Mouse (Mus musculus) neural tube, embryonic 13.5 days (tissue): ENCODE data around the gene Raly. TPM values are rescaled to one million over a fixed set of nuclear protein-coding genes. Genes with fewer than 3 reads are reported as not detected.

Experiments used
- ATAC-seq: fragments of 200-750 bp; cut with Nextera tagmentation; 2 replicates; pipeline ENCODE4 v1.8.0; 2017; ENCODE audit warnings: low read depth, mild to moderate bottlenecking, moderate TSS enrichment, moderate library complexity
- H3K27ac ChIP-seq: fragments of 300-500 bp; sonication (generic); replicated peaks from 2 replicates; pipeline ENCODE4 v1.5.1; 2015; ENCODE audit warnings: moderate library complexity, mild to moderate bottlenecking, inconsistent platforms
- H3K27me3 ChIP-seq: fragments of 300-500 bp; sonication (generic); 2 replicates; pipeline ENCODE4 v1.6.1; 2015; ENCODE audit warnings: mild to moderate bottlenecking, inconsistent platforms
- H3K36me3 ChIP-seq: fragments of 300-500 bp; sonication (generic); 2 replicates; pipeline ENCODE4 v1.6.1; 2015; ENCODE audit warnings: mild to moderate bottlenecking, inconsistent platforms
- H3K4me1 ChIP-seq: fragments of 300-500 bp; sonication (generic); replicated peaks from 2 replicates; pipeline ENCODE4 v1.6.1; 2015; ENCODE audit warnings: inconsistent platforms
- H3K4me2 ChIP-seq: fragments of 300-500 bp; sonication (generic); 2 replicates; pipeline ENCODE4 v1.6.1; 2015; ENCODE audit warnings: inconsistent platforms, mild to moderate bottlenecking, moderate library complexity
- H3K4me3 ChIP-seq: fragments of 300-500 bp; sonication (generic); 2 replicates; pipeline ENCODE4 v1.5.1; 2015; ENCODE audit warnings: mild to moderate bottlenecking, inconsistent platforms
- H3K9ac ChIP-seq: fragments of 300-500 bp; sonication (generic); 2 replicates; pipeline ENCODE4 v1.6.1; 2015; ENCODE audit warnings: moderate library complexity, mild to moderate bottlenecking, inconsistent platforms
- H3K9me3 ChIP-seq: fragments of 300-500 bp; sonication (generic); 2 replicates; pipeline ENCODE4 v1.6.1; 2016; ENCODE audit warnings: inconsistent platforms
- WGBS: fragments of 180-500 bp; shearing (Covaris S2); methylation state at CpG from one replicate; pipeline ENCODE4 v1.1.7; 2015; 5-methylcytosine and 5-hydroxymethylcytosine counted together
- polyA plus RNA-seq: library from polyadenylated mRNA; unstranded; fragments of >200 nt; fragmentation: Nextera tagmentation; extraction: Ambion mirVana; gene quantifications from 2 replicates; pipeline ENCODE4 v1.2.1, GENCODE M21; 2015

Raly gene
- polyA plus RNA-seq, result 27.0 and 28.3 TPM in 2 replicates

DNA sequence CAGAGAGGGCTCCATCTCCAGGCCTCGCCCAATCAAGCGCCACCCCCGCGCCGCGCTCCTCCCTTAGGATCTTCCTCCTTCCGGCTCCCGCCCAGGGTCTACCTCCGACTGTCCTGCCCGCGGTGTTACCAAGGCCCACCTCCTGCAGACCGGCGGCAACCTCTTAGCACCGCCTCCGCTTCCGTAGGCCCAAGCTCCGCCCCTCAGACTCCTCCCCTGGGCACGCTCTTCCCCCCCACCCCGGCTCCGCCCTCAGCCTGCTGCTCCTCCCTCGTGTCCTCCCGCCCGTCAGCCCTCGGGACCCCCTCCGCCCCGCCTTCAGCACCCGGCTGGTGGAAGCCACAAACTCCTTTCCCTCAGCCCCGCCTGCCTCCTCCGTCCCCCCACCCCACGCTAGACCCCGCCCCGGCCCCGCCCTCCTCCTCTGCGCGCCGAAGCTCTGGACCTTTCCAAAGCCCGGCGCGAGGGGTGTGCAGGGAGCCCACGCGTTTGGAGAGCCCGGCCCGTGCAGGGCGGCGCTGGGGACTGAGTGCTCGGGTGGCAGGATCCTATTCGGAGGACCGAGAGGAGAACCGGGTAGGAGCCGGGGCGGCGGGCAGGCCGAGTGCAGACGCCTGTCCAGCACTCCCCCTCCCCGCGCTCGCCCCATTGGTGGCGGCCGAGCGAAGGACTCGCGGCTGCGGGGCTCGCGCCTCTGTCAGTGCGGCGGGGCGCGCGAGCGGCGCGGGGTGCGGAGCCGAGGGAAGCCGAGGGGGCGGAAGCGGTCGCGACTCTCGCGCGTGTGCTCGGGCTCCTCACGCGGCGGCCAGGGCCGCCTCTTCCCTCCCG, at the start of gene Raly, which contains the start of gene a:
Gene Raly (plus strand): TSS at position 441 of the 828 bp plus-strand sequence.
Gene a (plus strand): TSS at position 747 of the 828 bp plus-strand sequence.
- WGBS, result under 1% methylated on average over 89 of the region's 89 CpGs
- H3K4me3 ChIP-seq, result peak within 1 kb of the TSS; percentile 98
- H3K36me3 ChIP-seq, result no peaks in the 10 kb centered on the region
- H3K4me2 ChIP-seq, result peak within 1 kb of the TSS; percentile 98
- H3K27ac ChIP-seq, result peak within 1 kb of the TSS; percentile 99
- no peaks in the 10 kb centered on the region for H3K27me3 ChIP-seq
- H3K9ac ChIP-seq, result peak within 1 kb of the TSS; percentile 94
- ATAC-seq, result peak; percentile 97
- peaks cover 38% of the 10 kb centered on the region for H3K4me1 ChIP-seq
- no peaks in the 10 kb centered on the region for H3K9me3 ChIP-seq

DNA sequence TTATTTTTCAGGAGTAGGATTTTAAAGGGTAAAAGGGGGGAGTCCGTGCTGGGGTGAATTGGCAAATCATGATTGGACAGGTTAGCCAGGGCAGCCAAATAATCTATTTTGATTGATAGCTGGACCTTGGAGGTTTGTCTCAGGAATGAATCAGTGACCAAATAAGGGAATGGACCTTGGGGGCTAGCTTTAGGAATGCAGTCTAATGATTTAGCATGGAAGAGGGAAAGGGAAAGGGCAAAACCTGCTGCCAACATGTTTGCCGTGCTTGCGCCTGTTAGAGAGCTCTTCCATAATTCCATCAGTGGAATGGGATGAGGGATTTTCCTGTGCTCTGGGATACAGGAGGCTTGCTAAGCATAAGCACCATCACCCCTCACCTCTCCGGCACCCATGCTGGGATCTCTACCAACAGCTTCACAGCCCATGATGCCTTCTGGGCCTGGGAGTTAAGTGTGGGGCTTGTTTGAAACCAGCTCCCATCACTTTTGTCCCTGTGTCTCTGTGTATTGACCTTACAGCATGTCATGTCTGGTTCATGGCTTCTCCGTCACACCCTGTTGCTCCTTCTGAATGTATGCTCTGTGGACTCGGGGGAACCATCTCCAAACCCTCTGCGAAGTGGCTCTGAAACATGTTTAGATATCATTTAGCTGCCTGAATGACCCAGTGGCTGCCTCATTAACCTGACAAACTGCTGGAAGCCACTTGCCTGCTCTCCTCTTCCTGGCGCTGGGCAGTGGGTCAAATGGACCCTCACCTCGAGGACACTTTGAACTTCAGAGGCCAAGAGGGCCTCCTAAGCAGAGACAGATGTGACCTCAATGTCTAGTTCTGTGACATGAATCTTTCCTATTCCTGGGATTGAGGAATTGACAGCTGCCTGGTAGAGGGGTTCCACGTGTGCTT, 47.7 kb upstream of the Raly start:
- no peak overlapping the region for H3K27ac ChIP-seq
- 75% methylated on average over 10 of the region's 10 CpGs for WGBS

DNA sequence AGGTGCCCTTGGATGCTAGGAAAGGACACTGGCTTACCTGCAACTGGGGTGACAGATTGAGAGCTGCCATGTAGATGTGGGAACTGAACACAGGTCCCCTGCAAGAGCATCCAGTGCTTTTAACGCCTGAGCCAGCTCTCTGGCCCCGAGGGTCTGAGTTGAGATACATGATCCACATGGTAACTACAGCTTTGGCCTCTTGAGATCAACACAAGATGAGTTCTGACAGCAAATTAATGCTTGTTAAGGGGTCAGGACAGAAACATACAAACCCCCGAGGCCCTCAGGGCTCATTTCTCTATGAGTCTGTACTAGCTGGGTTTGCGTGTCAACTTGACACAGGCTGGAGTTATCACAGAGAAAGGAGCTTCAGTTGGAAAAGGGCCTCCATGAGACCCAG, 47.0 kb upstream of the Raly start:
- Histone ChIP-seq H3K4me2 (no peak overlapping the region), H3K4me3 (no peak overlapping the region), H3K36me3 (no peaks in the 10 kb centered on the region), H3K27me3 (no peaks in the 10 kb centered on the region), H3K9me3 (no peaks in the 10 kb centered on the region), H3K9ac (no peak overlapping the region), H3K4me1 (peaks cover 14% of the 10 kb centered on the region), H3K27ac (no peak overlapping the region)
- 59% methylated on average over 4 of the region's 4 CpGs for WGBS
- no peak for ATAC-seq

More for the DNA sequence above, 47.7 kb upstream of the Raly start:
- H3K9me3 ChIP-seq, result no peaks in the 10 kb centered on the region
- ATAC-seq, result no peak
- H3K36me3 ChIP-seq, result no peaks in the 10 kb centered on the region
- H3K4me2 ChIP-seq, result no peak overlapping the region
- H3K4me1 ChIP-seq, result peaks cover 9% of the 10 kb centered on the region; the same call in 1 of the 2 replicates
- no peak overlapping the region for H3K9ac ChIP-seq
- no peaks in the 10 kb centered on the region for H3K27me3 ChIP-seq
- H3K4me3 ChIP-seq, result no peak overlapping the region

DNA sequence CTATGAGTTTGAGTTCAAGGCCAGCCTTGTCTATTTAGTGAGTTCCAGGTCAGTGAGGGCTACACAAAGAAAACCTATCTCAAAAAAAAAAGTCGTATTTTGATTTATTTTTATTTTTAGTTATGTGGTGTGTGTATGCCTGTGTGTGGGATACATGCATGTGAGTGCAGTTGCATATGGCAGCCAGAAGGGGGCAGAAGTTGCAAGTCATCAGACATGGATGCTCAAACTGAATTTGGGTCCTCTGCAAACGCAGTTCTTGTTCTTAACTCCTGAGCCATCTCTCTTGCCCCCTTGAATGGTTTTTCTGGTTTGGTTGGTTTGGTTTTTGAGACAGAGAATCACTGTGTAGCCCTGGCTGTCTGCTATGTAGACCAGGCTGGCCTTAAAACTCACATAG, 42.5 kb upstream of the Raly start:
- Histone ChIP-seq H3K9me3 (no peaks in the 10 kb centered on the region), H3K36me3 (no peaks in the 10 kb centered on the region), H3K27ac (peak overlapping the region; percentile 66; the same call in 1 of the 2 replicates), H3K4me2 (no peak overlapping the region), H3K27me3 (no peaks in the 10 kb centered on the region), H3K4me3 (no peak overlapping the region), H3K9ac (no peak overlapping the region), H3K4me1 (peaks cover 22% of the 10 kb centered on the region)
- 88% methylated on average over 2 of the region's 2 CpGs for WGBS
- ATAC-seq, result no peak

DNA sequence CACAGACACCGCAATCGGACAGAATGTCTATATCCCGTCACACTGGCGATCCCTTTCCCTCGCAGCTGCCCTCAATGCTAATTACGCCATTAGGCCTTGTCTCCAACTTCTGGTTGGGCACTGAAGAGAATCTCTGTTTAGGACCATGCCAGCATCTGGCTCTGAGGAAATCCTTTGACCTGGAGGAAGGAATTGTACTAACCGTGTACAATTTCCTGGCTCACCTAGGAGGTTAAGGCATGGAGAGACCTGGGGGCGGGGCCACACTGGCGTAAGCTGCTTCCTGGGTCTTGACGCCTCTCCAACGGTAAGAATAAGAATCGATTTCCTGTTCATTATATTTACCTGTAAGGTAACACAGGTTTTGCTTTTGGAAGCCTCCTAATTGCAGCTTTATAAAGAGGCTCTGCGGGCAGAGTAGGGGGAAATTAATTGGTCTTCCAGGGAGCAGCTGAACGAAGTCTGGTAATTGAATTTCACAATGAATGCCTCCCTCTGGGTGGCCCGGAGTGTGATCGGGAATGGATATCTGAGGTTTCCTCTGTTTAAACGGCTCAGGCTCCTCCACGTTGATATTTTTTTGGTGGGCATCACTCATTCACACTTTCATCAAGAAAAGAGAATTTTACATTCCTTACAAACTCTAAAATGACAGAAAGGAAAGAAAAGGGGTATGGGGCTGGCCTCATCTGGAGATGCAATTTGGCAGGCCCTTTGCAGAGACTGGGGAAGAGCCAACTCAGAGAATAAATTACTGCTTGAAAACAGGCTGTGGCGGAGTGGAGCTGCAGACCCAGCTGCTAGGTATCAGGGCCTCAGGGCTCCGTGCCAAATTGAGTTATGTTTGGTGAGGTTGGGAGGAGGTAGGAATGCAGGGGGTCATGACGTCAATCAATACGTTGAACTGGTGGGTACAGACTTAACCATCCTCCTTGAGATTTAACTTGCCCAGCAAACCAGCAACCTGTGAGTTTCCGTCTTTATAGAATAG, 41.6 kb upstream of the Raly start:
- Histone ChIP-seq H3K4me3 (no peak overlapping the region), H3K9ac (no peak overlapping the region), H3K36me3 (no peaks in the 10 kb centered on the region), H3K27me3 (no peaks in the 10 kb centered on the region), H3K4me1 (peaks cover 21% of the 10 kb centered on the region), H3K27ac (peak overlapping the region; percentile 66), H3K4me2 (peak overlapping the region; percentile 37), H3K9me3 (no peaks in the 10 kb centered on the region)
- WGBS, result 33% methylated on average over 23 of the region's 23 CpGs
- ATAC-seq, result peak; percentile 84

DNA sequence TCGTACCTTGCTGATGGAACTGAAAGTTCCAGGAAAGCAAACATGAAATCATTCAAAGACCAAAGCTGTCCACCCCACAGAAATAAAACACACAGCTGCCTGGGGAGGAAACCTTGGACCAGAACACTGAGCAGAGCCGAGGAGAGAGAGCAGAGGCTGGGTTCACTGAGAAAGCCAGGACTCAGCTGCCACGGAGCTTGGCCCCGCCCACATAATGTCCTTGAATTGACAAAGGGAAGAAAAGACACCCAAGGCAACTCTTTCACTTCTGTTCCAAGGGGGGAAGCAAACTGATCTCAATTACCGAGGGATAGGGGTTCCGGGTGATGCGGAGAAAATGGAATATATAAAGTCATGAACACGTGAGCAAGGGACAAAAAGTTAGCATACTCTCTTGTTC, 39.0 kb upstream of the Raly start:
- 46% methylated on average over 8 of the region's 8 CpGs for WGBS
- Histone ChIP-seq H3K9me3 (no peaks in the 10 kb centered on the region), H3K4me3 (no peak overlapping the region), H3K36me3 (no peaks in the 10 kb centered on the region), H3K27me3 (no peaks in the 10 kb centered on the region), H3K27ac (no peak overlapping the region), H3K9ac (no peak overlapping the region), H3K4me2 (no peak overlapping the region), H3K4me1 (peaks cover 21% of the 10 kb centered on the region)
- no peak for ATAC-seq

DNA sequence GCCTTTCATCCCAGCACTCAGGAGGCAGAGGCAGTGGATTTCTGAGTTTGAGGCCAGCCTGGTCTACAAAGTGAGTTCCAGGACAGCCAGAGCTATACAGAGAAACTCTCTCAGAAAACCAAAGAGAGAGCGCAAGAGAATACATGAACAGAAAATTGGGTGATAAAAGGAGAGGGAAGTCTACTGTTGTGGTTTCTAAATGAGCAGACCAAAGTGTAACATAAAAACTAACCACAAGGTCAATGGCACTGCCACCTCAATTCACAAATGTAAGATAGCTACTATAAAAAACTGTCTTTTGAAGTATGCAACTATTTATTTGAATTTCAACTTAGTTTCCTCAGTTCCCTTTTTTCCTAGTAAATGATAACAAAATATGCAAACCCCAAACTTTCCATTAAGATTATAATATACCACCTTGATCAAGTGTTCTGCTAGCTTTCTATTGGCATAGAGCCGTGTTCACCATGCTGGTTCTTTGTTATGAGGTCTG, 36.8 kb upstream of the Raly start:
- H3K9me3 ChIP-seq, result no peaks in the 10 kb centered on the region
- H3K4me3 ChIP-seq, result no peak overlapping the region
- ATAC-seq, result no peak
- H3K9ac ChIP-seq, result no peak overlapping the region
- H3K4me1 ChIP-seq, result peaks cover 13% of the 10 kb centered on the region
- no peak overlapping the region for H3K4me2 ChIP-seq
- WGBS, result 90% methylated on average over 2 of the region's 2 CpGs
- H3K27me3 ChIP-seq, result no peaks in the 10 kb centered on the region
- no peaks in the 10 kb centered on the region for H3K36me3 ChIP-seq
- H3K27ac ChIP-seq, result no peak overlapping the region

DNA sequence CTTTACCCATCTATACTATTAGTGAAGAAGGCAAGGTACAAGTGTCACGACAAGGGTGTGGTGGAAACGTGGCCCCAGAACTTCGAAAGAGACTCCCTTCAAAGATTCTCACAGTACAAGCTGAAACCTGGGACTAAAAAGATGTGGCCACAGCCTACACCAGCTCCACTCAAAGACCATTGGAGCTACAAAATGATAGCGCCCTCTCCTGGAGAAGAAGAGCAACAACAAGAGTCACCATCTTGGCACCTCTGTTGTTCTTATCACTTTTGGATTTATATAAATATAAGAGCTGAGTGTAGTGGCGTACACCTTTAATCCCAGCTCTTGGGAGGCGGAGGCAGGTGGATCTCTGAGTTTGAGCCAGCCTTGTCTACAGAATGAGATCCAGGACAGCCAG, 35.1 kb upstream of the Raly start:
- 61% methylated on average over 6 of the region's 6 CpGs for WGBS
- no peak overlapping the region for H3K4me3 ChIP-seq

DNA sequence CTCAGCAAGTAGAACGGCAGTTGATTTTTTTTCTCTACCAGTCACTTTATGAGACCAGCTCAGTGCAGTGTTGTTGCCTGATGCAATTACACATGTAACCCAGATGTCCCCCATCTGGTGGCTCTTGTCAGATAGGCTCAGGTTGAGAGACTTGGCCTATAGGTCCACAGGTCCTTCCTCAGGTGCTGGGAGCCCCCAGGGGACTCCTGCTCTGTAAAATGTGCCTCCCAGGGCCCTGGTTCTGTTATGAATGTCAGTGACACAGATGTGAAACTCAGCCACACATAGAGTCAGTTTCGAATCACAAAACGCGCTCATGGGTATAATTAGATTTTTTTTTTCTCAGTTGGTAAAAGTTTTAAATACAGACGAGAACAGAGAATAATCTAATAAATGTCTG, 33.2 kb upstream of the Raly start:
- H3K4me1 ChIP-seq, result no peaks in the 10 kb centered on the region
- 65% methylated on average over 5 of the region's 5 CpGs for WGBS
- no peaks in the 10 kb centered on the region for H3K27me3 ChIP-seq
- no peaks in the 10 kb centered on the region for H3K36me3 ChIP-seq
- no peak overlapping the region for H3K9ac ChIP-seq
- H3K27ac ChIP-seq, result no peak overlapping the region
- H3K9me3 ChIP-seq, result no peaks in the 10 kb centered on the region; the same call in 1 of the 2 replicates
- H3K4me2 ChIP-seq, result no peak overlapping the region
- no peak for ATAC-seq
- H3K4me3 ChIP-seq, result no peak overlapping the region

More for the DNA sequence above, 35.1 kb upstream of the Raly start:
- Histone ChIP-seq H3K9ac (no peak overlapping the region), H3K4me1 (no peaks in the 10 kb centered on the region; the same call in 1 of the 2 replicates), H3K27me3 (no peaks in the 10 kb centered on the region), H3K9me3 (no peaks in the 10 kb centered on the region), H3K4me2 (no peak overlapping the region), H3K36me3 (no peaks in the 10 kb centered on the region), H3K27ac (no peak overlapping the region)
- ATAC-seq, result no peak

DNA sequence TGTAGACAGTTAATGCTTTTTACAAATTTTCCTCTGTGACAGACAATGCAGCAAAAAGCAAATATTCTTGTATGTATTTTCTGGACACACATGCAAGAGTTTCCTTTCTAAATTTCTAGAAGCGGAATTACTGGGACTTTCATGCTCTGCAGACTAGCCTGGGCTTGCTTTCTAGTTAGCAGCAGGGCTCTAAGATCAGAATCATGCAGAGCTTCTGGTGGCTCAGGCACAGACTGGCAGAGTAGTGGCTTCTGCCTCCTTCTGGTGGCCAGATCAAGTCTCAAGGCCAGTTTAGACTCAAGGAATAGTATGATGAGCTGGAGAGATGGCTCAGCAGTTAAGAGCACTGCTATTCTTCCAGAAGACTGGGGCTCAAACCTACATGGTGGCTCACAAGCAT, 32.4 kb upstream of the Raly start:
- Histone ChIP-seq H3K4me2 (no peak overlapping the region), H3K27me3 (no peaks in the 10 kb centered on the region), H3K27ac (no peak overlapping the region), H3K36me3 (no peaks in the 10 kb centered on the region), H3K9me3 (no peaks in the 10 kb centered on the region; the same call in 1 of the 2 replicates), H3K9ac (no peak overlapping the region), H3K4me1 (peaks cover 4% of the 10 kb centered on the region; the same call in 1 of the 2 replicates), H3K4me3 (no peak overlapping the region)
- WGBS, result 94% methylated on average over 1 of the region's 1 CpGs
- no peak for ATAC-seq

DNA sequence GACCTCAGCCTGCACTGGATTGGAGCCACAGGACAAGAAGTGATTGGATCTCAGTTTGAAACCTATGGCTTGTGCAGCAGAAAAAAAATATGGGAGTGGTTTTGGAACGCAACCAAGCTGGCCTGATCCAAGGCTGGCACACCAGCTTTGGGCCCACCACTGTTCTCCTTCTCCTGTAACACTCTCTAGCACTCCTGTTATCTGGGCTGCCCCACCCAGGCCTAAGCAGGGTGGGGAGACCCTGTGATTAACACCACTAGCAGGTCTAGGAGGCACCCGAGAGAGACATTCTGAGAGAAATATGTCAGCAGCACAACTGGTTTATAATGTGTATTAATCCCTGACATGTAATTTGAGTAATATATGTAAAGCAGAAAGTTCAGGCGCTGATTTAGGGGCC, 27.7 kb upstream of the Raly start:
- no peak overlapping the region for H3K4me3 ChIP-seq
- no peak overlapping the region for H3K9ac ChIP-seq
- 73% methylated on average over 3 of the region's 3 CpGs for WGBS
- H3K4me1 ChIP-seq, result peaks cover 7% of the 10 kb centered on the region; the same call in 1 of the 2 replicates
- ATAC-seq, result no peak
- H3K27me3 ChIP-seq, result no peaks in the 10 kb centered on the region
- H3K27ac ChIP-seq, result no peak overlapping the region
- no peaks in the 10 kb centered on the region for H3K36me3 ChIP-seq
- H3K4me2 ChIP-seq, result no peak overlapping the region
- no peaks in the 10 kb centered on the region; the same call in 1 of the 2 replicates for H3K9me3 ChIP-seq
